Mouse (Mus musculus) thymus, postnatal 0 days (tissue): ENCODE measurements around the gene Dpp8. TPM values are rescaled to one million over a fixed set of nuclear protein-coding genes. Genes with fewer than 3 reads are reported as not detected.
"Not testable (repeated sequence)": the region's sequence is repeated elsewhere in the genome, so short reads cannot be mapped to it uniquely, and the experiment has no call there.

Experiments used
- DNase-seq: peaks from one replicate; pipeline ENCODE4 v3.0.0-alpha.2; 2015; ENCODE audit warnings: low spot score
- polyA plus RNA-seq: library from polyadenylated mRNA; unstranded; fragments of >200 nt; fragmentation: Nextera tagmentation; extraction: Ambion mirVana; gene quantifications from 2 replicates; pipeline ENCODE4 v1.2.1, GENCODE M21; 2015

The Dpp8 gene
- polyA plus RNA-seq, 1 experiment from 2014 or later = 30.6 TPM

GRCm38 (mm10) chr9:65021887-65022579 is 10.2 kb upstream of the Dpp8 start:
- no peak for DNase-seq

- peak; percentile 12 for DNase-seq
These were observed 9.6 kb upstream of the Dpp8 start for GRCm38 (mm10) chr9:65022580-65023135.

DNA sequence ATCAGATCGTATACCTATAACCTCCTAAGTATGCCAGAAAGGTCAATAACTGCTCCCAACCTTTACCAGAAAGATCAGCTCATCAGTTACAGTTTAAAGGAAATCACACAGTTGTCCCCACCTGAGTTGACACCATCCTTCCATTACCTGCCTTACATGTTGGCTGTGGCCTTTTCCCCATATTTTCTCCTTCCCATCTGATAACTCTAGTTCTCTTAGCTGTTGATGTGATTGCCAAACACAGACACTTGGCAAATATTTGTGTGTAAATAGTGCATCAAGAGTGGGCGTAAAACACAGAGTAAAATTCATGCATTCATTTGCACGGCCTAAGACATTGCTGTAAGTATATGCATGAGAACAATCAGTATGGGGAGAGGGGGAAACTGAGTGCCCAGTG is 8.8 kb upstream of the Dpp8 start:
- DNase-seq = no peak

DNA sequence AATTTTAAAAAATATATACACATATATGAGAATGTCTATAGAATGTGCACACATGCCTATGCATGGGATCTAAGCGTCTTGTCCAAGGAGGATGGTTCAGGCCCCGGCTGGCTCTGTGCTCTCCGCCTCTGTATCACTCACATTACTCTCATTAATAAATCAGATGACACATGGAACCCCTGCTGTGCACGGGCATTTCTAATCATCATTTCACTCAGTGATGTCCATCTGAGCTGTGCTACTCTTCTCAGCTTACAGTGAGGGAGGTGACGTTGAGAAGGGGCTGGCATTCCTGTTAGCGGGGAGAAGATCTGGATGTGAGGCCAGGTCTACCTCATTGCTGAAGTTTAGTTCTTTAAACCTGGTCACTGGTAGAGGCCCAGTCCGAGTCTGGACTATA is 5.0 kb upstream of the Dpp8 start:
- DNase-seq = no peak

GRCm38 (mm10) chr9:65028313-65028712 is 3.9 kb upstream of the Dpp8 start:
- DNase-seq = no peak

GRCm38 (mm10) chr9:65031355-65031754 is 859 bp upstream of the Dpp8 start:
- DNase-seq = not testable (repeated sequence)

- no peak for DNase-seq
These were observed 333 bp upstream of the Dpp8 start for GRCm38 (mm10) chr9:65031894-65032268.

DNA sequence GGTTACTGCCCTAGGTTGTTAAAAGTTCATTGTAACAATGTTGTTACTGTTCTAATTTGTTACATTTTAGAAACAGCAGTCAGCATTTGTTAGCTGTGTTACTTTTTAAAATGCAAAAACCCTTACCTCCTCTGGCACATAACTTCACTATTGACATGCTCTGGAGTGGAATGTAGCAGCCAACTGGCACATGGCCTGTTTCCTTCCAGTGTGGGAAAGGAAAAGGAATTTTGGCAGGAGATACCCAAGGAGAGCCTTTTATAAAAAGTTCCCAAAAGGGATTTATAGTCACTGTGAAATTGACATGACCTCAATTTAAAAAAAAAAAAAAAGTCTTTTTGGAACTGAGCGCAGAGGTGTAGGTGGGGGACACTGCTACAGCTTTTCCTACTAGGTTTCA is 4.2 kb downstream of the Dpp8 start:
- DNase-seq = no peak

- no peak for DNase-seq
These were observed 4.6 kb downstream of the Dpp8 start for GRCm38 (mm10) chr9:65036861-65037260.

DNA sequence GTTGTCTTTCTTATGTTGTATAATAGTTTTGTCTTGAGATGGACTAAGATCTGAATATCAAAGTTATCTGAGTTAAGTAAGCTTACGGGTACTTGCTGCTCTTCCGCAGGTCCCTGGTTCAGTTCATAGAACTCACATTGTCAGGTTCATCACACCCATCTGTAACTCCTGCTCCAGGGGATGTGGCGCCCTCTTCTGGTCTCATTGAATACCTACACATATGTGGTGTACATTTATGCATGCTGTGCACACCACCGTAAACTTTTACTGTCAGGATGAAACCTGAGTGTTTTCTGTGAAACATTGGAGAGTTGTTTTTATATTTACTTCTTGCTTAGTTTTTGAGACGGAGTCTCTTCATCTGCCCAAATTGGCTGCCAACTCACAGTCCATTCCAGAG is 9.2 kb downstream of the Dpp8 start:
- DNase-seq = no peak

DNA sequence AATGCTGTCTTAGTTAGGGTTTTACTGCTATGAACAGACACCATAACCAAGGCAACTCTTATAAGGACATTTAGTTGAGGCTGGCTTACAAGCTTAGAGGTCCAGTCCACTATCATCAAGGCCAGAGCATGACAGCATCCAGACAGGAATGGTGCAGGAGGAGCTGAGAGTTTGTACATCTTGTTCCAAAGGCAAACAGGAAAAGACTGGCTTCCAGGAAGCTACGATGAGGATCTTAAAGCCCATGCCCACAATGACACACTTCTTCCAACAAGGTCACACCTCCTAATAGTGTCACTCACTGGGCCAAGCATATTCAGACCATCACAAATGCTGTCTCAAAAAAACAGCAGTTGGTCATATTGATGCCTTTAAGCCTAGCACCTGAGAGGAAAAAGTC is 14.8 kb downstream of the Dpp8 start:
- DNase-seq = no peak

- DNase-seq = no peak
These were observed 17.2 kb downstream of the Dpp8 start for GRCm38 (mm10) chr9:65049422-65049821.

GRCm38 (mm10) chr9:65050981-65051380 is 18.8 kb downstream of the Dpp8 start:
- DNase-seq = no peak

GRCm38 (mm10) chr9:65064251-65064650 is 32.0 kb downstream of the Dpp8 start:
- DNase-seq = no peak

DNA sequence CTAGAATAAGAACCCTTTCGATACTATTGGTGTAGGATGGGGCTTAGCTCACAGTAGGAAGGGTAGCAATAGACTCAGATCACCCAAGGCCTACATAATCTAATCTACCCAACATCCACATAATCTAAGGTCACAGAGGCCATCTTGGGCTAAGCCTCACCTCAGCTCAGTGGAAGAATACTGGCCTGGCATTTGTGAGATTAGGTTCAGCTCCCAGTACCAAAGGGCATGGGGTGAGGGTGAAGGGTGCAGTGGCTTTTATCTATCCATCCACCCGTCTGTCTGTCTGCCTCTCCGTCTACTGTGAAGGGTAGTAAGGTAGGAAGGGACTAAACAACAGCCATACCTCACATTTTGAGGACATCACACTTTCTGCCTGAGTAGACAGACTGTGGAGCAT is 38.4 kb downstream of the Dpp8 start:
- DNase-seq = no peak

DNA sequence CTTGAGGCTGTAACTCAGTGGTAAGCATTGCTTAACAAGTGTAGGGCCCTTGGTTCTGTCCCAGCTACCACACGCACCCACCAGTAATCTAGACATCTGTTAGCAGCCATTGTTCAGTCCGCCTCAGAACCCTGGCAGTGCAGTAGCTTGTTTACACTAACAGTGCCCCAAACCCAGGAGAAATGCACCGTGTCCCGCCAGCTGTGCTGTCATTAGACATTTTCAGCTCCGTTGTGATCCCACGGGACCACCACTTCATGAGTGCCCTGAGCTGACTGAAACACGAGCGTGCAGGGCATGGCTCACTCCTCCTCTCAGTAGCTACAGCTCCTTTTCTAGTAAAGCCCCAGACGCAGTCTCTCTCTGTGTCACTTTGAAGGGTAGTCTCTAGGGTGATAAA is 41.3 kb downstream of the Dpp8 start:
- DNase-seq = no peak

GRCm38 (mm10) chr9:65074251-65074650 is 42.0 kb downstream of the Dpp8 start:
- peak; percentile 61 for DNase-seq

DNA sequence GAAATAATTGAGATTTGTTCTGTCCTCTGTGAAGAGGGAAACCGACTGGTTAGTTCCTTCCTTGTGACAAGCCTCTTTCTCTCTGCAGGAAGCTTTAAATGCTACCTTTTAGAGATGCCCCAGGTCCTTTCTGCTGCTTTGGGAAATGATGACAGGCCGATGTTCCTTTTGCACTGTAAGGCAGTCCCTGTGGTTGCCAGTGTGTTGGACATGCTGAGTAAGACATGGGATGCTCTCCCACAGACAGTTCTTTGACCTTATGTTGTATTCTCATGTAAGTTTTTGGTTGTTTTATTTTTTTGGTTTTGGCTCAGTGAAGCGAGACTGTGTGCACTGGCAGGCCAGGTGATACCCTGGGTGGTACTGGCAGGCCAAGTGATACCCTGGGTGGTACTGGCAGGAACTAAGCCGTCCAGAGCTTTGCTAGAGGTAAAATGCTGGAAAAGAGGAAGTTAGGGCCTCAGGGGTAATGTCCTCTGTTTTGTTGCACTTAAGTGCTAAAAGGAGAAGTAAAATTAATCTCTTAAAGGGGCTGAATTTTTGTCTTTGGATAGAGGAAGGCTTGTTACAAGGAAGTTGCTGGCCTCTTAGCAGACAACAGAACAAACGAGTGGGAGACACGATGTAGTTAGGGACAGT is 42.8 kb downstream of the Dpp8 start:
- no peak for DNase-seq

- DNase-seq = no peak
These were observed 45.3 kb downstream of the Dpp8 start for GRCm38 (mm10) chr9:65077536-65077935.

- DNase-seq = not testable (repeated sequence)
These were observed 47.9 kb downstream of the Dpp8 start for GRCm38 (mm10) chr9:65080141-65080540.

DNA sequence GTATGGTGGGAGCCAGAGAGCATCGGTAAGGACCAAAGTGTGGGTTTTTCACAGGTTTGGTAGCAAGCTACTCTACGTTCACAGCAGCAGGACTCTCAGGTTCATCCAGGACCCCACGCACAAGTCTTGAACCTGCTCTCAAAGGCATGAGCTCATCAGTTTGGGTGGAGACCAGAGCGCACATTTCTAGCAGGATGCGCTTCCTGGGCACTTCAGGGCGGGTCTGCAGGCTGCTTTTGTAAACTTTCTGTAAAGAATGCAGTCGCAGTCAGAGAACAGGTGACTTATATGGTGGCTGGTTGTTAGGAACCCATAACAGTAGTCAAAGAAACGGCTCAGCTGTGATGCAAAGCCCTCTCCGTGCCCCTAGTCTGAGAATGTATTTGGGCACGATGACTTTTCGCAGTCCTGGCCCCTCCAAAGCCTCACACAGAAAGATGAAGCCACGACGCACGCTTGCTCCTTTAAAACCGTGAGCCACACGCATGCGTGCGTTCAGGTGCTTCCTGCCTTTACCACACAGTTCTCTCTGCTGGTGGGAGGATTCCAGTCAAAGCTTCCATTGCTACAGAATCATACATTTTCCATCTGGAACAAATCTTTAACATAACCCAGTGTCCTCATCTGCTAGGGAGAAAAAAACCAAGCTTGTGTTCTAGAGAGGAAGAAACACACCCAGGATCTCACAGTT is 51.0 kb downstream of the Dpp8 start:
- no peak for DNase-seq

DNA sequence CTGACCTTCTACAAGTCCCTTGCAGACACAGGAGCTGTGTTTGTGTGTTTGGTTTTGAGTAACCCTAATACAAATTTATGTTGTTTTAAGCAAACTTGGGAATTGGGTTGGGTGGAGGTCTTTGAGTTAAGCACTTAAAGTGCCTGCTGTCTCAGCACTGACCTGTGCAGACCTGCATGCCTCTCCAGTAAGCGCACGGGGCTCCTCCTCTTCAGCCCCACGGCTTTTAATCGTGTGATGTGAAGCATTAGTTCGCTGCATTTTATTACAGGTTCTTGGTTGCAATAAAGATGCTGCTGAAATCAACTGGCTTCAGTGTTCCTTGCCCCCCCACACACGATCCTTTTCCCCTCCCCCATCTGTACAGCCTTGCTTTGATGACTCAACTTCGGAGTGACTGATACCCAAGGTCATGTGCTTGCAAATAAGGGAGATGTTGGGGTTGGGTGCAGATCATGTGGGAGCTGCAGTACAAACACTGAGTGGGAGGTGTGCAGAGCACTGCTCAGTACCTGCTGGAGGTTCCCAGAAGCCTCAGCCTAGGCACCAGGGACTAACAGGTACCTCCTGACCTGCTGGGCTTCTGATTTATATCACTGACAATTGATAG is 52.1 kb downstream of the Dpp8 start:
- no peak for DNase-seq
